Mouse (Mus musculus) embryonic facial prominence, embryonic 11.5 days (tissue): ENCODE results near the gene Aes. TPM values are rescaled to one million over a fixed set of nuclear protein-coding genes. Genes with fewer than 3 reads are reported as not detected.
A peak's percentile ranks its signal among the peaks of the same experiment; 100 is the strongest.

Experiments used
- ATAC-seq: fragments of 200-750 bp; cut with Nextera tagmentation; replicated peaks from 2 replicates; pipeline ENCODE4 v1.8.0; 2017; ENCODE audit warnings: low read depth; ENCODE audit not compliant: insufficient number of reproducible peaks, low FRiP score, low TSS enrichment
- DNase-seq: peaks from one replicate; pipeline ENCODE4 v3.0.0-alpha.2; 2015; ENCODE audit warnings: low spot score
- H3K27ac ChIP-seq: fragments of 300-500 bp; sonication (generic); replicated peaks from 2 replicates; pipeline ENCODE4 v1.5.1; 2014; ENCODE audit warnings: mild to moderate bottlenecking, low read depth, low read length, control low read depth
- H3K27me3 ChIP-seq: fragments of 300-500 bp; sonication (generic); 2 replicates; pipeline ENCODE4 v1.6.1; 2014; ENCODE audit warnings: mild to moderate bottlenecking, low read length, moderate library complexity, mixed read lengths; ENCODE audit not compliant: control insufficient read depth, insufficient read depth
- H3K36me3 ChIP-seq: fragments of 300-500 bp; sonication (generic); replicated peaks from 2 replicates; pipeline ENCODE4 v1.6.1; 2014; ENCODE audit warnings: low read depth, mild to moderate bottlenecking, low read length, moderate library complexity, mixed read lengths; ENCODE audit not compliant: control insufficient read depth, insufficient read depth
- H3K4me1 ChIP-seq: fragments of 300-500 bp; sonication (generic); 2 replicates; pipeline ENCODE4 v1.6.1; 2014; ENCODE audit warnings: low read length, mixed read lengths; ENCODE audit not compliant: control insufficient read depth, insufficient read depth
- H3K4me2 ChIP-seq: fragments of 300-500 bp; sonication (generic); 2 replicates; pipeline ENCODE4 v1.6.1; 2014; ENCODE audit warnings: low read depth, mild to moderate bottlenecking, control low read depth, low read length, moderate library complexity
- H3K4me3 ChIP-seq: fragments of 300-500 bp; sonication (generic); 2 replicates; pipeline ENCODE4 v1.5.1; 2014; ENCODE audit warnings: low read depth, low read length, control low read depth
- H3K9ac ChIP-seq: fragments of 300-500 bp; sonication (generic); replicated peaks from 2 replicates; pipeline ENCODE4 v1.6.1; 2014; ENCODE audit warnings: mild to moderate bottlenecking, control low read depth, low read length
- H3K9me3 ChIP-seq: fragments of 300-500 bp; sonication (generic); replicated peaks from 2 replicates; pipeline ENCODE4 v1.6.1; 2016; ENCODE audit warnings: mild to moderate bottlenecking, low read length, inconsistent platforms, mixed read lengths; ENCODE audit not compliant: control insufficient read depth
- WGBS: fragments of 180-500 bp; shearing (Covaris S2); extraction: QIAGEN DNeasy Blood & Tissue Kit; methylation state at CpG from one replicate; pipeline ENCODE4 v1.1.7; 2014; 5-methylcytosine and 5-hydroxymethylcytosine counted together
- polyA plus RNA-seq: library from polyadenylated mRNA; unstranded; fragments of >200 nt; fragmentation: Nextera tagmentation; extraction: Ambion mirVana; gene quantifications from 2 replicates; pipeline ENCODE4 v1.2.1, GENCODE M21; 2014

Gene Aes
- polyA plus RNA-seq = 303 and 321 TPM in 2 replicates

- peaks cover 15% of the 10 kb centered on the region for H3K4me1 ChIP-seq
- H3K27ac ChIP-seq = peak within 1 kb of the TSS; percentile 82
- under 1% methylated on average over 38 of the region's 53 CpGs for WGBS
- H3K4me2 ChIP-seq = peak within 1 kb of the TSS; percentile 92
- DNase-seq = no peak
- ATAC-seq = 0 out of 2 replicates have a peak, but pooled peaks have one; percentile 5
- H3K4me3 ChIP-seq = peak within 1 kb of the TSS; percentile 89
- H3K9me3 ChIP-seq = no peaks in the 10 kb centered on the region
- peak within 1 kb of the TSS; percentile 99 for H3K9ac ChIP-seq
- no peaks in the 10 kb centered on the region for H3K36me3 ChIP-seq
- H3K27me3 ChIP-seq = no peaks in the 10 kb centered on the region
These were observed at the start of gene Aes for GRCm38 (mm10) chr10:81559163-81559626. TSS of gene Aes (plus strand) at chr10:81559488.

GRCm38 (mm10) chr10:81510246-81510810, 49.0 kb upstream of the Aes start:
- Histone ChIP-seq H3K27ac (no peak overlapping the region), H3K9me3 (no peaks in the 10 kb centered on the region; the same call in 1 of the 2 replicates), H3K27me3 (no peaks in the 10 kb centered on the region), H3K4me3 (no peak overlapping the region), H3K36me3 (no peaks in the 10 kb centered on the region), H3K9ac (no peak overlapping the region), H3K4me2 (no peak overlapping the region), H3K4me1 (no peaks in the 10 kb centered on the region)
- WGBS = 85% methylated on average over 14 of the region's 14 CpGs
- DNase-seq = no peak
- no peak for ATAC-seq

GRCm38 (mm10) chr10:81513798-81514197, 45.5 kb upstream of the Aes start:
- DNase-seq (no peak), ATAC-seq (no peak)
- Histone ChIP-seq H3K27me3 (no peaks in the 10 kb centered on the region), H3K9me3 (no peaks in the 10 kb centered on the region; the same call in 1 of the 2 replicates), H3K36me3 (no peaks in the 10 kb centered on the region), H3K9ac (no peak overlapping the region), H3K4me1 (no peaks in the 10 kb centered on the region), H3K27ac (no peak overlapping the region), H3K4me2 (no peak overlapping the region), H3K4me3 (no peak overlapping the region)
- WGBS = 84% methylated on average over 5 of the region's 5 CpGs

GRCm38 (mm10) chr10:81517227-81517626, 42.1 kb upstream of the Aes start:
- no peak for ATAC-seq
- no peaks in the 10 kb centered on the region for H3K4me1 ChIP-seq
- H3K4me3 ChIP-seq = no peak overlapping the region
- H3K27ac ChIP-seq = no peak overlapping the region
- DNase-seq = no peak
- H3K9ac ChIP-seq = no peak overlapping the region
- 80% methylated on average over 8 of the region's 8 CpGs for WGBS
- no peaks in the 10 kb centered on the region for H3K27me3 ChIP-seq
- H3K9me3 ChIP-seq = no peaks in the 10 kb centered on the region; the same call in 1 of the 2 replicates
- no peaks in the 10 kb centered on the region for H3K36me3 ChIP-seq
- no peak overlapping the region for H3K4me2 ChIP-seq

GRCm38 (mm10) chr10:81518546-81518945, 40.7 kb upstream of the Aes start:
- ATAC-seq = 0 out of 2 replicates have a peak, but pooled peaks have one; percentile 46

GRCm38 (mm10) chr10:81519227-81519977, 39.9 kb upstream of the Aes start:
- no peak overlapping the region for H3K4me3 ChIP-seq
- no peak overlapping the region for H3K4me2 ChIP-seq
- WGBS = 84% methylated on average over 6 of the region's 6 CpGs
- H3K27ac ChIP-seq = no peak overlapping the region
- H3K27me3 ChIP-seq = no peaks in the 10 kb centered on the region
- ATAC-seq = no peak
- no peaks in the 10 kb centered on the region for H3K36me3 ChIP-seq
- no peak overlapping the region for H3K9ac ChIP-seq
- H3K9me3 ChIP-seq = no peaks in the 10 kb centered on the region
- DNase-seq = no peak
- no peaks in the 10 kb centered on the region for H3K4me1 ChIP-seq

More at GRCm38 (mm10) chr10:81518546-81518945, 40.7 kb upstream of the Aes start:
- Histone ChIP-seq H3K36me3 (no peaks in the 10 kb centered on the region), H3K9me3 (no peaks in the 10 kb centered on the region; the same call in 1 of the 2 replicates), H3K4me1 (no peaks in the 10 kb centered on the region), H3K27ac (no peak overlapping the region), H3K4me3 (no peak overlapping the region), H3K9ac (no peak overlapping the region), H3K4me2 (no peak overlapping the region), H3K27me3 (no peaks in the 10 kb centered on the region)
- peak; percentile 77 for DNase-seq
- WGBS = 9% methylated on average over 4 of the region's 4 CpGs

GRCm38 (mm10) chr10:81519978-81520365, 39.3 kb upstream of the Aes start:
- Histone ChIP-seq H3K4me3 (no peak overlapping the region), H3K27ac (no peak overlapping the region)
- WGBS = 76% methylated on average over 3 of the region's 3 CpGs

GRCm38 (mm10) chr10:81523142-81523541, 36.1 kb upstream of the Aes start:
- no peaks in the 10 kb centered on the region for H3K4me1 ChIP-seq
- ATAC-seq = no peak
- no peak for DNase-seq
- H3K27ac ChIP-seq = no peak overlapping the region
- H3K36me3 ChIP-seq = no peaks in the 10 kb centered on the region
- no peak overlapping the region for H3K4me3 ChIP-seq
- WGBS = 76% methylated on average over 6 of the region's 6 CpGs
- H3K9ac ChIP-seq = no peak overlapping the region
- no peaks in the 10 kb centered on the region for H3K9me3 ChIP-seq
- no peak overlapping the region for H3K4me2 ChIP-seq
- H3K27me3 ChIP-seq = no peaks in the 10 kb centered on the region

More at GRCm38 (mm10) chr10:81519978-81520365, 39.3 kb upstream of the Aes start:
- Histone ChIP-seq H3K4me2 (no peak overlapping the region), H3K27me3 (no peaks in the 10 kb centered on the region), H3K9ac (no peak overlapping the region), H3K4me1 (no peaks in the 10 kb centered on the region), H3K36me3 (no peaks in the 10 kb centered on the region), H3K9me3 (no peaks in the 10 kb centered on the region)
- no peak for DNase-seq
- ATAC-seq = no peak
